Mouse (Mus musculus) MEL (cell line): ENCODE data around the gene Zfp362.
A peak's percentile ranks its signal among the peaks of the same experiment; 100 is the strongest.

ENCODE experiments used
- CHD2 ChIP-seq: IDR thresholded peaks from 2 replicates; pipeline ENCODE4 v1.6.1; 2011; ENCODE audit warnings: low read length, improper control_type of control experiment
- CTCF ChIP-seq, 3 experiments: IDR thresholded peaks in 2 of 3; conservative IDR thresholded peaks in 1 of 3; 2 replicates each; pipeline ENCODE4 v1.5.1; 2011 to 2012; ENCODE audit warnings: low read length in 3 of 3, low read depth in 2 of 3, mild to moderate bottlenecking in 2 of 3, improper control_type of control experiment in 1 of 3, inconsistent platforms in 1 of 3, mixed read lengths in 1 of 3, moderate library complexity in 1 of 3; ENCODE audit not compliant: control insufficient read depth in 1 of 3, insufficient read depth in 1 of 3, poor library complexity in 1 of 3, severe bottlenecking in 1 of 3
- ETS1 ChIP-seq: IDR thresholded peaks from 2 replicates; pipeline ENCODE4 v1.6.1; 2012; ENCODE audit warnings: low read depth, mild to moderate bottlenecking, inconsistent platforms, low read length, improper control_type of control experiment, moderate library complexity
- GATA1 ChIP-seq: IDR thresholded peaks from 2 replicates; pipeline ENCODE4 v1.6.1; 2011; ENCODE audit warnings: low read depth, low read length, improper control_type of control experiment
- MAFK ChIP-seq: IDR thresholded peaks from 2 replicates; pipeline ENCODE4 v1.6.1; 2011; ENCODE audit warnings: low read depth, mild to moderate bottlenecking, low read length, improper control_type of control experiment, borderline replicate concordance
- RCOR1 ChIP-seq: IDR thresholded peaks from 2 replicates; pipeline ENCODE4 v1.6.1; 2012; ENCODE audit warnings: low read depth, mild to moderate bottlenecking, inconsistent platforms, low read length, improper control_type of control experiment
- ZMIZ1 ChIP-seq: IDR thresholded peaks from 2 replicates; pipeline ENCODE4 v1.6.1; 2012; ENCODE audit warnings: low read depth, mild to moderate bottlenecking, inconsistent platforms, low read length, improper control_type of control experiment, moderate library complexity

DNA sequence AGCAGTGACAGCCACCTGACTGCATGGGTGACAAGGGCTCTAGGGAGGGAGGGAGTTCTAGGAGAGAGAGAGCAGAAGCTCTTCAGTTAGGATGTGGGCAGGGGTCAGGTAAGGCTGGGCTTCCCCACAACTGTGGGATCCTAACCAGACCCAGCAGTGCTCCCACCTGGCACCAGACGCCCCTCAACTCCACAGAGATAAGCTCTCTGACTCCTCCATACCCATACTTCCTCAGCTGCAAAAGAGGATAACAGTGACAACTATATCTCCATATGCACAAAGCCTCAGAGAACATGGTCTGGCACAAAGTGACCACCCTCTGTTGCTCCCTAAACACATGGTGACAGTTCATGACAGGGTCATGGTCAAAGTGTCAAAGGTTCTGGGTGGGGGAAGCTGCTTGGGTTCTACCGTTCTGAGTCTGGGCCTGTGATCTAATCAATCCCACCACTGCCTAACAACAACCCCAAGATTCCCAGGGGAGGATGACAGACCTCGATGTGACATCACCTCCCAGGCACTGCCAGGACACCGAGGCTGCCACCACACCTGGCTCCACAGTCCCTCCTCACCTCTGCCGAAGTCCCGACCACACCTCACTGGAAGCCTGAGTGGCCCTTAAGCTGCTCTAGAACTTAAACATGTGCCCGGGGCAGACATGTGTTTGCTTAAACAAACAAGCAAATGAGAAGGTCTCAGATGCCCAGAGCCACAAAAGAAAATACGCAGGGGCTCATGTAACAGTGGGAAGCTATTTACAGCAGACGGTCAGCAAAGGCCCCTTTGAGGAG, 4.0 kb downstream of the Zfp362 start:
- TF ChIP-seq ZMIZ1 (no peak), GATA1 (peak; percentile 66), ETS1 (peak; percentile 38; the same call in 1 of the 2 replicates), CTCF (IDR thresholded peaks at IDR 0.05 in 2 of 3, conservative IDR thresholded peaks at IDR 0.05 in 1 of 3; ENCODE audit: control insufficient read depth in 1 of 3, insufficient read depth in 1 of 3, low read depth in 2 of 3, low read length in 3 of 3, poor library complexity in 1 of 3, severe bottlenecking in 1 of 3) (no peak), MAFK (no peak), CHD2 (no peak), RCOR1 (no peak)
